Mouse (Mus musculus) spleen, adult 10 weeks (tissue): ENCODE results near the gene March8. TPM values are rescaled to one million over a fixed set of nuclear protein-coding genes. Genes with fewer than 3 reads are reported as not detected.

Experiments
- polyA plus RNA-seq: library from polyadenylated mRNA; stranded (reverse); fragments of 350-450 nt; fragmentation: Illumina TruSeq; extraction: RNeasy Lipid Tissue Mini Kit (QIAGEN cat#74804); gene quantifications from one replicate; pipeline ENCODE4 v1.2.3, GENCODE M21; 2015; ENCODE audit warnings: low replicate concordance; ENCODE audit not compliant: insufficient read depth

March8 gene
- polyA plus RNA-seq = 33.9 TPM

GRCm38 (mm10) chr6:116337835-116338501 lies at the start of gene March8:
Gene March8, plus strand, starts transcription at chr6:116338024.

Other genes starting within 250 kb of the March8 start
- gene Tmcc1, start 144.5 kb upstream of the March8 start, polyA plus RNA-seq = 18.6 TPM
- gene Washc2, start 130.0 kb upstream of the March8 start, polyA plus RNA-seq = 78.7 TPM
- 3.5 TPM for gene Zfand4, start 73.8 kb upstream of the March8 start, polyA plus RNA-seq
- 2.6 TPM for gene Alox5, start 123.2 kb downstream of the March8 start, polyA plus RNA-seq
- not detected for gene Olfr211, start 151.1 kb downstream of the March8 start, polyA plus RNA-seq
- gene Olfr212, start 168.5 kb downstream of the March8 start, polyA plus RNA-seq = not detected
- not detected for gene Olfr213, start 200.4 kb downstream of the March8 start, polyA plus RNA-seq
- not detected for gene Gm5580, start 213.1 kb downstream of the March8 start, polyA plus RNA-seq
- not detected for gene Olfr214, start 216.2 kb downstream of the March8 start, polyA plus RNA-seq
- not detected for gene Olfr215, start 246.2 kb downstream of the March8 start, polyA plus RNA-seq